Mouse (Mus musculus): ENCODE data around the gene Oasl2. TPM values are rescaled to one million over a fixed set of nuclear protein-coding genes. Genes with fewer than 3 reads are reported as not detected.
A peak's percentile ranks its signal among the peaks of the same experiment; 100 is the strongest.
"Not testable (repeated sequence)": the region's sequence is repeated elsewhere in the genome, so short reads cannot be mapped to it uniquely, and the experiment has no call there.

The Oasl2 gene
- 4.9 and 5.3 TPM in 2 replicates for polyA plus RNA-seq (2015; fragmentation: Nextera tagmentation; extraction: Ambion mirVana)

GRCm38 (mm10) chr5:114896688-114897373, at the start of gene Oasl2:
Gene Oasl2 (plus strand): TSS chr5:114896936.
- Histone ChIP-seq H3K4me2 (ENCODE audit: low read length) (peak within 1 kb of the TSS; percentile 4; the same call in 1 of the 2 replicates), H3K9me3 (ENCODE audit: control insufficient read depth, low read length) (no peaks in the 10 kb centered on the region), H3K4me1 (ENCODE audit: control insufficient read depth, insufficient read depth, low read depth, low read length) (no peaks in the 10 kb centered on the region), H3K27ac (ENCODE audit: low read depth, low read length) (no peak within 1 kb of the TSS), H3K36me3 (ENCODE audit: control insufficient read depth, insufficient read depth, low read length) (no peaks in the 10 kb centered on the region), H3K9ac (ENCODE audit: low read depth, low read length) (no peak within 1 kb of the TSS), H3K4me3 (ENCODE audit: low read length) (no peak within 1 kb of the TSS), H3K27me3 (replicated peaks; ENCODE audit: control insufficient read depth, insufficient read depth, low read length) (no peaks in the 10 kb centered on the region)
- ATAC-seq: no peak
- WGBS: 66% methylated on average over 13 of the region's 13 CpGs

GRCm38 (mm10) chr5:114851565-114852236, 45.0 kb upstream of the Oasl2 start:
- Histone ChIP-seq H3K9ac (ENCODE audit: low read depth, low read length) (no peak overlapping the region), H3K27ac (ENCODE audit: low read depth, low read length) (no peak overlapping the region), H3K9me3 (ENCODE audit: control insufficient read depth, low read length) (no peaks in the 10 kb centered on the region), H3K4me3 (ENCODE audit: low read length) (no peak overlapping the region), H3K36me3 (ENCODE audit: control insufficient read depth, insufficient read depth, low read length) (no peaks in the 10 kb centered on the region), H3K27me3 (replicated peaks; ENCODE audit: control insufficient read depth, insufficient read depth, low read length) (no peaks in the 10 kb centered on the region), H3K4me1 (ENCODE audit: control insufficient read depth, insufficient read depth, low read depth, low read length) (no peaks in the 10 kb centered on the region), H3K4me2 (ENCODE audit: low read length) (no peak overlapping the region)
- ATAC-seq: no peak
- 90% methylated on average over 20 of the region's 20 CpGs for WGBS

GRCm38 (mm10) chr5:114853364-114853763, 43.4 kb upstream of the Oasl2 start, which contains the start of gene 4930519G04Rik:
Gene 4930519G04Rik (plus strand): TSS chr5:114853664.
- H3K4me2 ChIP-seq (ENCODE audit: low read length); H3K36me3 ChIP-seq (ENCODE audit: control insufficient read depth, insufficient read depth, low read length); H3K4me1 ChIP-seq (ENCODE audit: control insufficient read depth, insufficient read depth, low read depth, low read length); ATAC-seq; H3K9ac ChIP-seq (ENCODE audit: low read depth, low read length); H3K9me3 ChIP-seq (ENCODE audit: control insufficient read depth, low read length); H3K27ac ChIP-seq (ENCODE audit: low read depth, low read length); H3K4me3 ChIP-seq (ENCODE audit: low read length); H3K27me3 ChIP-seq (replicated peaks; ENCODE audit: control insufficient read depth, insufficient read depth, low read length): not testable (repeated sequence)
- WGBS: 82% methylated on average over 3 of the region's 5 CpGs

GRCm38 (mm10) chr5:114858582-114858981, 38.2 kb upstream of the Oasl2 start, which contains the start of gene Gm9936:
Gene Gm9936 (minus strand): TSS chr5:114858682.
- no peaks in the 10 kb centered on the region for H3K27me3 ChIP-seq (replicated peaks; ENCODE audit: control insufficient read depth, insufficient read depth, low read length)
- peaks cover 3% of the 10 kb centered on the region; the same call in 1 of the 2 replicates for H3K4me1 ChIP-seq (ENCODE audit: control insufficient read depth, insufficient read depth, low read depth, low read length)
- WGBS: 89% methylated on average over 12 of the region's 12 CpGs
- no peaks in the 10 kb centered on the region for H3K9me3 ChIP-seq (ENCODE audit: control insufficient read depth, low read length)
- peak within 1 kb of the TSS; percentile 60 for H3K9ac ChIP-seq (ENCODE audit: low read depth, low read length)
- 0 out of 2 replicates have a peak within 1 kb of the TSS, but pooled peaks have one; percentile 35 for H3K27ac ChIP-seq (ENCODE audit: low read depth, low read length)
- H3K4me2 ChIP-seq (ENCODE audit: low read length): peak within 1 kb of the TSS; percentile 67
- H3K4me3 ChIP-seq (ENCODE audit: low read length): peak within 1 kb of the TSS; percentile 33
- no peak for ATAC-seq
- H3K36me3 ChIP-seq (ENCODE audit: control insufficient read depth, insufficient read depth, low read length): no peaks in the 10 kb centered on the region

- Histone ChIP-seq H3K4me2 (ENCODE audit: low read length) (peak overlapping the region; percentile 67), H3K9me3 (ENCODE audit: control insufficient read depth, low read length) (no peaks in the 10 kb centered on the region), H3K9ac (ENCODE audit: low read depth, low read length) (peak overlapping the region; percentile 60), H3K27ac (ENCODE audit: low read depth, low read length) (0 out of 2 replicates have a peak overlapping the region, but pooled peaks have one; percentile 35), H3K4me1 (ENCODE audit: control insufficient read depth, insufficient read depth, low read depth, low read length) (peaks cover 3% of the 10 kb centered on the region; the same call in 1 of the 2 replicates), H3K4me3 (ENCODE audit: low read length) (peak overlapping the region; percentile 33), H3K27me3 (replicated peaks; ENCODE audit: control insufficient read depth, insufficient read depth, low read length) (no peaks in the 10 kb centered on the region), H3K36me3 (ENCODE audit: control insufficient read depth, insufficient read depth, low read length) (no peaks in the 10 kb centered on the region)
- peak; percentile 75; the same call in 1 of the 2 replicates for ATAC-seq
- 3% methylated on average over 18 of the region's 18 CpGs for WGBS
Measured at GRCm38 (mm10) chr5:114859253-114859652, 37.5 kb upstream of the Oasl2 start.

GRCm38 (mm10) chr5:114861730-114862129, 35.0 kb upstream of the Oasl2 start:
- 64% methylated on average over 6 of the region's 6 CpGs for WGBS
- Histone ChIP-seq H3K27me3 (replicated peaks; ENCODE audit: control insufficient read depth, insufficient read depth, low read length) (no peaks in the 10 kb centered on the region), H3K4me3 (ENCODE audit: low read length) (no peak overlapping the region), H3K36me3 (ENCODE audit: control insufficient read depth, insufficient read depth, low read length) (no peaks in the 10 kb centered on the region), H3K4me2 (ENCODE audit: low read length) (no peak overlapping the region), H3K9me3 (ENCODE audit: control insufficient read depth, low read length) (no peaks in the 10 kb centered on the region), H3K9ac (ENCODE audit: low read depth, low read length) (no peak overlapping the region), H3K27ac (ENCODE audit: low read depth, low read length) (no peak overlapping the region), H3K4me1 (ENCODE audit: control insufficient read depth, insufficient read depth, low read depth, low read length) (peaks cover 3% of the 10 kb centered on the region; the same call in 1 of the 2 replicates)
- ATAC-seq: no peak

- no peak for ATAC-seq
- Histone ChIP-seq H3K36me3 (ENCODE audit: control insufficient read depth, insufficient read depth, low read length) (no peaks in the 10 kb centered on the region), H3K27ac (ENCODE audit: low read depth, low read length) (no peak overlapping the region), H3K9me3 (ENCODE audit: control insufficient read depth, low read length) (peaks cover 7% of the 10 kb centered on the region), H3K4me3 (ENCODE audit: low read length) (no peak overlapping the region), H3K27me3 (replicated peaks; ENCODE audit: control insufficient read depth, insufficient read depth, low read length) (no peaks in the 10 kb centered on the region), H3K9ac (ENCODE audit: low read depth, low read length) (no peak overlapping the region), H3K4me1 (ENCODE audit: control insufficient read depth, insufficient read depth, low read depth, low read length) (no peaks in the 10 kb centered on the region), H3K4me2 (ENCODE audit: low read length) (no peak overlapping the region)
- WGBS: 79% methylated on average over 7 of the region's 7 CpGs
Measured at GRCm38 (mm10) chr5:114864813-114865212, 31.9 kb upstream of the Oasl2 start.

GRCm38 (mm10) chr5:114865279-114865678, 31.5 kb upstream of the Oasl2 start:
- Histone ChIP-seq H3K27ac (ENCODE audit: low read depth, low read length) (no peak overlapping the region), H3K36me3 (ENCODE audit: control insufficient read depth, insufficient read depth, low read length) (no peaks in the 10 kb centered on the region), H3K4me1 (ENCODE audit: control insufficient read depth, insufficient read depth, low read depth, low read length) (no peaks in the 10 kb centered on the region), H3K4me3 (ENCODE audit: low read length) (no peak overlapping the region), H3K4me2 (ENCODE audit: low read length) (no peak overlapping the region), H3K9ac (ENCODE audit: low read depth, low read length) (no peak overlapping the region), H3K27me3 (replicated peaks; ENCODE audit: control insufficient read depth, insufficient read depth, low read length) (no peaks in the 10 kb centered on the region), H3K9me3 (ENCODE audit: control insufficient read depth, low read length) (peaks cover 7% of the 10 kb centered on the region)
- ATAC-seq: no peak
- 91% methylated on average over 12 of the region's 12 CpGs for WGBS

- H3K27me3 ChIP-seq (replicated peaks; ENCODE audit: control insufficient read depth, insufficient read depth, low read length): no peaks in the 10 kb centered on the region
- no peaks in the 10 kb centered on the region for H3K36me3 ChIP-seq (ENCODE audit: control insufficient read depth, insufficient read depth, low read length)
- H3K9me3 ChIP-seq (ENCODE audit: control insufficient read depth, low read length): no peaks in the 10 kb centered on the region
- 53% methylated on average over 6 of the region's 6 CpGs for WGBS
- no peak for ATAC-seq
- H3K4me3 ChIP-seq (ENCODE audit: low read length): no peak overlapping the region
- H3K9ac ChIP-seq (ENCODE audit: low read depth, low read length): no peak overlapping the region
- H3K27ac ChIP-seq (ENCODE audit: low read depth, low read length): no peak overlapping the region
- H3K4me2 ChIP-seq (ENCODE audit: low read length): no peak overlapping the region
- H3K4me1 ChIP-seq (ENCODE audit: control insufficient read depth, insufficient read depth, low read depth, low read length): no peaks in the 10 kb centered on the region
Measured at GRCm38 (mm10) chr5:114875858-114876257, 20.9 kb upstream of the Oasl2 start.

All from hindbrain, embryonic 16.5 days (tissue).